Mouse (Mus musculus) myocyte (in vitro differentiated cells): ENCODE data around the gene St3gal5. TPM values are rescaled to one million over a fixed set of nuclear protein-coding genes. Genes with fewer than 3 reads are reported as not detected.

Source experiments
- H3K27me3 ChIP-seq: one replicate; pipeline ENCODE4 v1.6.1; 2011; ENCODE audit not compliant: control insufficient read depth, insufficient read depth, insufficient read length
- H3K36me3 ChIP-seq: one replicate; pipeline ENCODE4 v1.6.1; 2011; ENCODE audit not compliant: control insufficient read depth, insufficient read depth
- H3K4me2 ChIP-seq: one replicate; pipeline ENCODE4 v1.6.1; 2011; ENCODE audit warnings: low read depth, control low read depth
- H3K4me3 ChIP-seq: one replicate; pipeline ENCODE4 v1.5.1; 2011; ENCODE audit warnings: mild to moderate bottlenecking, control low read depth, moderate library complexity
- H3K79me2 ChIP-seq: one replicate; pipeline ENCODE4 v1.6.1; 2011; ENCODE audit not compliant: control insufficient read depth, insufficient read depth
- H3ac ChIP-seq: one replicate; pipeline ENCODE4 v1.6.1; 2011; ENCODE audit not compliant: control insufficient read depth, insufficient read length
- CEBPB ChIP-seq: IDR thresholded peaks from 2 replicates; pipeline ENCODE4 v1.6.1; 2011; ENCODE audit warnings: mild to moderate bottlenecking, moderate library complexity; ENCODE audit not compliant: poor library complexity, insufficient read depth, severe bottlenecking
- E2F4 ChIP-seq: IDR thresholded peaks from one replicate; pipeline ENCODE4 v1.6.1; 2011; ENCODE audit warnings: mild to moderate bottlenecking, control low read depth, moderate library complexity; ENCODE audit not compliant: insufficient read depth
- MAX ChIP-seq: IDR thresholded peaks from one replicate; pipeline ENCODE4 v1.6.1; 2011; ENCODE audit warnings: low read depth, mild to moderate bottlenecking, control low read depth
- MYOD1 ChIP-seq, 3 experiments: IDR thresholded peaks; one replicate each; pipeline ENCODE4 v1.6.1; 2011; ENCODE audit warnings: control low read depth in 2 of 3, low read depth in 2 of 3, mild to moderate bottlenecking in 2 of 3, moderate library complexity in 1 of 3; ENCODE audit not compliant: insufficient read length in 2 of 3, control insufficient read depth in 1 of 3
- MYOG ChIP-seq, 3 experiments: IDR thresholded peaks; one replicate each; pipeline ENCODE4 v1.6.1; 2011; ENCODE audit warnings: control low read depth in 2 of 3, low read depth in 2 of 3, mild to moderate bottlenecking in 2 of 3; ENCODE audit not compliant: insufficient read length in 2 of 3, control insufficient read depth in 1 of 3, insufficient read depth in 1 of 3
- POLR2A ChIP-seq: IDR thresholded peaks from one replicate; pipeline ENCODE4 v1.6.1; 2011; ENCODE audit warnings: low read depth, mild to moderate bottlenecking, control low read depth, moderate library complexity; ENCODE audit not compliant: insufficient read length
- POLR2AphosphoS2 ChIP-seq: IDR thresholded peaks from one replicate; pipeline ENCODE4 v1.6.1; 2011; ENCODE audit warnings: low read depth, control low read depth; ENCODE audit not compliant: insufficient read length
- REST ChIP-seq: IDR thresholded peaks from one replicate; pipeline ENCODE4 v1.6.1; 2011; ENCODE audit warnings: mild to moderate bottlenecking, control low read depth, moderate library complexity; ENCODE audit not compliant: insufficient read depth, insufficient read length
- SRF ChIP-seq: IDR thresholded peaks from one replicate; pipeline ENCODE4 v1.6.1; 2011; ENCODE audit warnings: low read depth; ENCODE audit not compliant: control insufficient read depth, insufficient read length
- TCF12 ChIP-seq: IDR thresholded peaks from one replicate; pipeline ENCODE4 v1.6.1; 2011; ENCODE audit warnings: mild to moderate bottlenecking, control low read depth; ENCODE audit not compliant: poor library complexity, insufficient read depth, severe bottlenecking
- TCF3 ChIP-seq: IDR thresholded peaks from one replicate; pipeline ENCODE4 v1.6.1; 2011; ENCODE audit warnings: low read depth, control low read depth; ENCODE audit not compliant: insufficient read length
- USF1 ChIP-seq: IDR thresholded peaks from one replicate; pipeline ENCODE4 v1.6.1; 2011; ENCODE audit warnings: low read depth, mild to moderate bottlenecking, control low read depth, moderate library complexity
- polyA plus RNA-seq: library from polyadenylated mRNA; unstranded; fragments of >200 nt; fragmentation: generic; extraction: Trizol; gene quantifications from one replicate; pipeline ENCODE4 v1.2.1, GENCODE M21; 2012; ENCODE audit warnings: missing spikeins

St3gal5 gene
- 94.5 TPM for polyA plus RNA-seq

DNA sequence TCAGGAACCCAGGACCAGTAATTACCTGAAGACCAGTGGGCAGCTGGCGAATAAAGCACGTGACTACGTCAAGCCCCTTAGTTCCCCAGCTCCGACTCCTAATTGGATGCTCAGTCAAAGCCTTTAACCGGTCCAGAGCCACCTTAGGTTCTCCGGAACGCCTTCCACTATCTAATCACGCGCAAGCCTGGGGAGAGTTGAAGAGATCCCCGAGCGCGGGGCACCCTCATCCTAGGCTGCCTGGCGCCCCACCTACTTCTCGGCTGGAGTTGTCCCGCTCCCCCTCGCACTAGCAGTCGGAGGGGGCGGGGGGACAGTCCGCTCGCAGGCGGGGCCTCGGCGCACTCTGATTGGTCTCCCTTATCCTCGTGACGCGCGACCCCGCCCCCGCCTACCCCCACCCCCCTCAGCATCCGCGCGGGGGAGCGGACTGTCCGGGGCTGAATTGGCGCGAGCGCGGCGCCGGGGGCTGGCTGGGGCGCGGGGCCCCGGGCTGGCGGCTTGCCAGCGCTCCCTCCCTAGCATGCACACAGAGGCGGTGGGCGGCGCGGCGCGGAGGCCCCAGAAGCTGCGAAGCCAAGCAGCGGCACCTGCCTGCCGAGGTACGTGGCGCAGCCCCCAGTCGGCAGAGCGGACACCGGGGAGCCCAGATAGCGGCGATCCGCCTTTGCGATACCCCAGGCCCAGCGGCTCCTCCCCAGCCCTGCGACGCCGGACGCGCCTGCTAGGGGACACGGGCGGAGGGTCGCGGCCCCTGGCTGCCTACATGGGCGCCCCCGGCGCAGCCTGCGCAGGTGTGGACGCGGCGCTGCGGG lies at the start of gene St3gal5:
St3gal5 (plus strand) TSS at position 412 of the 815 bp plus-strand sequence.
- H3K27me3 ChIP-seq: no peaks in the 10 kb centered on the region
- H3ac ChIP-seq: peak within 1 kb of the TSS; percentile 87
- no peak for TF ChIP-seq MYOG (IDR thresholded peaks at IDR 0.05; ENCODE audit: control insufficient read depth in 1 of 3, insufficient read depth in 1 of 3, insufficient read length in 2 of 3, low read depth in 2 of 3)
- TF ChIP-seq MAX: no peak
- TF ChIP-seq E2F4: no peak
- no peak for TF ChIP-seq REST
- TF ChIP-seq POLR2AphosphoS2: peak; percentile 78
- TF ChIP-seq MYOD1 (IDR thresholded peaks at IDR 0.05; ENCODE audit: control insufficient read depth in 1 of 3, insufficient read length in 2 of 3, low read depth in 2 of 3): peak in 1 of 3 experiments; percentile 27
- no peak for TF ChIP-seq TCF3
- peak; percentile 76 for TF ChIP-seq POLR2A
- peak; percentile 66 for TF ChIP-seq USF1

DNA sequence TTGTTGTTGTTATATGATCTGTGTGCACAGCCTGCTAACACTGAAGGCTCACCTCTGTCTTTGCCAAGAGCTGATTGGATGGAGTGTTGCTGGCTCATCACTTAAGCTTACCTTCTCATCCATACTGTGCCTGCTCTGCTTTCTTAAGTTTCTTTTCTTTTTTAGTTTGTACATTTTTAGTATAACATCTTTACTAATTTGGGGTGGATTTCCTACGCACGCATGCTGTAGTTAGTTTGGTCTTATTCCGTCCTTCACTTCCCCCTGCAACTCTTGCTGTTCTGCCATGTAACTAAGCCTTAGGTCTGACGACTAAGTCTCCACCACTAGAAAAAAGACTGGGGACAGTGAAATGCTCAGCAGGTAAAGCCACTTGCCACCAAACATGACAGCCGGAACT lies 48.7 kb upstream of the St3gal5 start:
- no peaks in the 10 kb centered on the region for H3K27me3 ChIP-seq
- no peaks in the 10 kb centered on the region for H3K36me3 ChIP-seq
- H3K79me2 ChIP-seq: no peaks in the 10 kb centered on the region
- TF ChIP-seq SRF (no peak), CEBPB (no peak), TCF12 (no peak)
- H3K4me2 ChIP-seq: no peak overlapping the region
- no peak overlapping the region for H3ac ChIP-seq
- H3K4me3 ChIP-seq: no peak overlapping the region

More for the DNA sequence above, at the start of gene St3gal5:
- H3K4me2 ChIP-seq: peak within 1 kb of the TSS; percentile 83
- no peaks in the 10 kb centered on the region for H3K36me3 ChIP-seq
- H3K4me3 ChIP-seq: peak within 1 kb of the TSS; percentile 65
- H3K79me2 ChIP-seq: peaks cover 46% of the 10 kb centered on the region

DNA sequence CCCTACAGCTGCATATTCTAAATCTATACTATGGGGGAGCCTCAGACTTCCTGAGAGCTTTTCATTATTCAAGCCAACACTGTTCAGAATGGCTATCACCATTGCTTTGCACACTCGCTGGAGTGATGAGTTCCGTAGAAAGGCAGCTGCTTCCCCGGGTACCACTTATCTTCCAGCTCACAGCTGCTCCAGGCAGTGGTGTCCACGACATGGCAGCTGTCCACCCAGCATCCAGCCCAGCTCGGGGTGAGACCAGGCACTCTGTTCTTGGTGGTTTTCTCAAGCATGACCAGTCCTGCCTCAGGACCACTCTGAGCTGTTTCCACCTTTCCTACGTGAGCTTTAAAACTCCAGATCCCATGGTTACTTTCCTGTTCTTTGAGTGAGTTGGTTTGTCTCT lies 47.5 kb upstream of the St3gal5 start:
- no peaks in the 10 kb centered on the region for H3K36me3 ChIP-seq
- no peaks in the 10 kb centered on the region for H3K79me2 ChIP-seq
- H3K4me2 ChIP-seq: no peak overlapping the region
- H3K27me3 ChIP-seq: no peaks in the 10 kb centered on the region
- no peak overlapping the region for H3ac ChIP-seq
- no peak overlapping the region for H3K4me3 ChIP-seq
- no peak for TF ChIP-seq POLR2AphosphoS2
- no peak for TF ChIP-seq CEBPB
- no peak for TF ChIP-seq POLR2A
- TF ChIP-seq MYOD1 (IDR thresholded peaks at IDR 0.05; ENCODE audit: control insufficient read depth in 1 of 3, insufficient read length in 2 of 3, low read depth in 2 of 3): peak in 2 of 3 experiments; percentile 86 to 87
- no peak for TF ChIP-seq E2F4
- TF ChIP-seq MYOG (IDR thresholded peaks at IDR 0.05; ENCODE audit: control insufficient read depth in 1 of 3, insufficient read depth in 1 of 3, insufficient read length in 2 of 3, low read depth in 2 of 3): peak; percentile 30 to 80 (median 79)
- TF ChIP-seq TCF3: no peak
- no peak for TF ChIP-seq MAX
- no peak for TF ChIP-seq USF1
- peak; percentile 10 for TF ChIP-seq TCF12
- no peak for TF ChIP-seq SRF
- no peak for TF ChIP-seq REST

DNA sequence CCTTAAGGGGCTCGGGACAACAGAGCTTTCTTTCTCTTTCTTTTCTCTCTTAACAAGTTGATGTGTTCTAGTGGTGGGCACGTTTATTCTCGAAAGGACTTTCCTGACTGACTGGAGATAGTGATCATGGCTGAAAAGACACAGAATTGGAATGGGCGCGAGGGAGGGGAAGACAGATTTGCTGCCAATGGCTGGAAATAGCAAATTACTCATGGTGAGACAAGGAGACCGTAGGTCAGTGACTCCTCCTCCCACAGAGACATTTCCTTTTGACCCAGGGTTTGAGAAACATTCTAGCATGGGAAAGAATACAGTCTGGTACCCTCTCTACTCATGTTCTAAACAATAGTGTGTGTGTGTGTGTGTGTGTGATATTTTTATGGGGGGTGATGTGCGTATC lies 46.6 kb upstream of the St3gal5 start:
- TF ChIP-seq USF1 (no peak), SRF (no peak), MYOG (IDR thresholded peaks at IDR 0.05; ENCODE audit: control insufficient read depth in 1 of 3, insufficient read depth in 1 of 3, insufficient read length in 2 of 3, low read depth in 2 of 3) (no peak), CEBPB (no peak), POLR2AphosphoS2 (no peak), TCF12 (no peak), REST (no peak), MYOD1 (IDR thresholded peaks at IDR 0.05; ENCODE audit: control insufficient read depth in 1 of 3, insufficient read length in 2 of 3, low read depth in 2 of 3) (no peak), MAX (no peak), E2F4 (no peak), POLR2A (no peak)
- no peaks in the 10 kb centered on the region for H3K27me3 ChIP-seq
- peak overlapping the region; percentile 69 for H3K4me2 ChIP-seq
- H3K4me3 ChIP-seq: no peak overlapping the region
- no peak overlapping the region for H3ac ChIP-seq
- no peaks in the 10 kb centered on the region for H3K79me2 ChIP-seq
- no peaks in the 10 kb centered on the region for H3K36me3 ChIP-seq

DNA sequence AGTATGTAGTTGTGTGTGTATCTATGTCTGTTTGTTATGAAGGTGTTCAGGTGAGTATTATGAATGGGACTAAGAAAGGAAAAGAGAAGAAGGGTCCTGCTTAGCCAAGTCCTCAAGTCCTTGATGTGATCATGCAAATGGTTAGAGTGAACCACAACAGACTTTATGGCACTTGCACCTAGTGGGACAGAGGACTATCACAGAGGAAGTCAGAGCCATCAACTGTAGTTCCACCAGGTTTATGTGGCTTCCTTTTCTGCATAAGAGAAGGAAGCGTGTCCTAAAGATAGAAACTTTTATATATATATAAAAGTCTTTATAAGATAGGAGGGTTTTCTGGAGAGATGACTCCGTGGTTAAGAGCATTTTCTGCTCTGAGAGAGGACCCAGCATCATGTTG lies 46.1 kb upstream of the St3gal5 start:
- H3K27me3 ChIP-seq: no peaks in the 10 kb centered on the region
- no peaks in the 10 kb centered on the region for H3K36me3 ChIP-seq
- no peak overlapping the region for H3K4me3 ChIP-seq
- H3ac ChIP-seq: no peak overlapping the region
- no peaks in the 10 kb centered on the region for H3K79me2 ChIP-seq
- TF ChIP-seq POLR2A: no peak
- TF ChIP-seq MYOG (IDR thresholded peaks at IDR 0.05; ENCODE audit: control insufficient read depth in 1 of 3, insufficient read depth in 1 of 3, insufficient read length in 2 of 3, low read depth in 2 of 3): no peak
- no peak for TF ChIP-seq TCF3
- no peak for TF ChIP-seq TCF12
- no peak for TF ChIP-seq SRF
- no peak for TF ChIP-seq CEBPB
- H3K4me2 ChIP-seq: peak overlapping the region; percentile 69
